Mouse (Mus musculus): Measurements from ENCODE around the gene Sars. TPM values are rescaled to one million over a fixed set of nuclear protein-coding genes. Genes with fewer than 3 reads are reported as not detected.

Gene Sars
- polyA plus RNA-seq (2014; fragmentation: Illumina TruSeq; extraction: RNeasy Lipid Tissue Mini Kit (QIAGEN cat#74804); ENCODE audit: low read depth, low replicate concordance) = 21.2 TPM

GRCm38 (mm10) chr3:108444698-108445365 is at the start of gene Sars:
Sars (minus strand) TSS chr3:108445209.

GRCm38 (mm10) chr3:108414857-108415830 is 29.9 kb downstream of the Sars start, which contains the start of gene Celsr2:
Celsr2 (minus strand) TSS chr3:108415552.

GRCm38 (mm10) chr3:108383485-108384354 is 61.3 kb downstream of the Sars start, which contains the start of gene Psrc1:
Psrc1 (plus strand) TSS chr3:108383839.

Other genes starting within 250 kb of the Sars start
- gene Cyb561d1, start 244.0 kb downstream of the Sars start, polyA plus RNA-seq (2014; fragmentation: Illumina TruSeq; extraction: RNeasy Lipid Tissue Mini Kit (QIAGEN cat#74804); ENCODE audit: low read depth, low replicate concordance) = 3.5 TPM
- gene Atxn7l2, start 234.3 kb downstream of the Sars start, polyA plus RNA-seq (2014; fragmentation: Illumina TruSeq; extraction: RNeasy Lipid Tissue Mini Kit (QIAGEN cat#74804); ENCODE audit: low read depth, low replicate concordance) = 0.82 TPM
- 0.64 TPM for gene Sypl2, start 218.6 kb downstream of the Sars start, polyA plus RNA-seq (2014; fragmentation: Illumina TruSeq; extraction: RNeasy Lipid Tissue Mini Kit (QIAGEN cat#74804); ENCODE audit: low read depth, low replicate concordance)
- 124 TPM for gene Psma5, start 188.3 kb downstream of the Sars start, polyA plus RNA-seq (2014; fragmentation: Illumina TruSeq; extraction: RNeasy Lipid Tissue Mini Kit (QIAGEN cat#74804); ENCODE audit: low read depth, low replicate concordance)
- 25.0 TPM for gene Sort1, start 161.1 kb downstream of the Sars start, polyA plus RNA-seq (2014; fragmentation: Illumina TruSeq; extraction: RNeasy Lipid Tissue Mini Kit (QIAGEN cat#74804); ENCODE audit: low read depth, low replicate concordance)
- not detected for gene Mybphl, start 80.3 kb downstream of the Sars start, polyA plus RNA-seq (2014; fragmentation: Illumina TruSeq; extraction: RNeasy Lipid Tissue Mini Kit (QIAGEN cat#74804); ENCODE audit: low read depth, low replicate concordance)
- not detected for gene Psrc1, start 61.4 kb downstream of the Sars start, polyA plus RNA-seq (2014; fragmentation: Illumina TruSeq; extraction: RNeasy Lipid Tissue Mini Kit (QIAGEN cat#74804); ENCODE audit: low read depth, low replicate concordance)
- gene Celsr2, start 29.7 kb downstream of the Sars start, polyA plus RNA-seq (2014; fragmentation: Illumina TruSeq; extraction: RNeasy Lipid Tissue Mini Kit (QIAGEN cat#74804); ENCODE audit: low read depth, low replicate concordance) = 0.41 TPM
- not detected for gene 1700013F07Rik, start 88.9 kb upstream of the Sars start, polyA plus RNA-seq (2014; fragmentation: Illumina TruSeq; extraction: RNeasy Lipid Tissue Mini Kit (QIAGEN cat#74804); ENCODE audit: low read depth, low replicate concordance)
- 1.0 TPM for gene 5330417C22Rik, start 91.3 kb upstream of the Sars start, polyA plus RNA-seq (2014; fragmentation: Illumina TruSeq; extraction: RNeasy Lipid Tissue Mini Kit (QIAGEN cat#74804); ENCODE audit: low read depth, low replicate concordance)
- 122 TPM for gene Tmem167b, start 117.3 kb upstream of the Sars start, polyA plus RNA-seq (2014; fragmentation: Illumina TruSeq; extraction: RNeasy Lipid Tissue Mini Kit (QIAGEN cat#74804); ENCODE audit: low read depth, low replicate concordance)
- 107 TPM for gene Taf13, start 126.5 kb upstream of the Sars start, polyA plus RNA-seq (2014; fragmentation: Illumina TruSeq; extraction: RNeasy Lipid Tissue Mini Kit (QIAGEN cat#74804); ENCODE audit: low read depth, low replicate concordance)
- gene Wdr47, start 146.1 kb upstream of the Sars start, polyA plus RNA-seq (2014; fragmentation: Illumina TruSeq; extraction: RNeasy Lipid Tissue Mini Kit (QIAGEN cat#74804); ENCODE audit: low read depth, low replicate concordance) = 37.4 TPM
- gene Clcc1, start 208.7 kb upstream of the Sars start, polyA plus RNA-seq (2014; fragmentation: Illumina TruSeq; extraction: RNeasy Lipid Tissue Mini Kit (QIAGEN cat#74804); ENCODE audit: low read depth, low replicate concordance) = 43.8 TPM